Mouse (Mus musculus) bone marrow macrophage, adult 2 months (primary cell): ENCODE measurements at regions not wholly inside any gene's neighbourhood (a gene's known extent, or its start where the extent isn't known, plus 50 kb on each side); places are given as distances from the start of the nearest gene placed in this dataset.
"Not testable (repeated sequence)": the region's sequence is repeated elsewhere in the genome, so short reads cannot be mapped to it uniquely, and the experiment has no call there.

Experiments
- H3K27ac ChIP-seq: 2 replicates; pipeline ENCODE4 v1.5.1; 2012; ENCODE audit warnings: low read depth, low read length; ENCODE audit not compliant: insufficient read depth
- H3K4me1 ChIP-seq: 2 replicates; pipeline ENCODE4 v1.6.1; 2012; ENCODE audit warnings: low read length; ENCODE audit not compliant: control insufficient read depth, insufficient read depth
- H3K4me3 ChIP-seq: 2 replicates; pipeline ENCODE4 v1.5.1; 2012; ENCODE audit warnings: mild to moderate bottlenecking, low read length, moderate library complexity; ENCODE audit not compliant: insufficient read depth
- CTCF ChIP-seq: IDR thresholded peaks from 2 replicates; pipeline ENCODE4 v1.5.1; 2012; ENCODE audit warnings: low read depth, mild to moderate bottlenecking, low read length, moderate library complexity
- POLR2A ChIP-seq: IDR thresholded peaks from 2 replicates; pipeline ENCODE4 v1.6.1; 2012; ENCODE audit warnings: mild to moderate bottlenecking, low read depth, low read length, borderline replicate concordance

- H3K4me3 ChIP-seq: no peak overlapping the region
- no peaks in the 10 kb centered on the region for H3K4me1 ChIP-seq
- no peak overlapping the region for H3K27ac ChIP-seq
- TF ChIP-seq CTCF: no peak
- no peak for TF ChIP-seq POLR2A
Observed at GRCm38 (mm10) chrX:12294452-12294851, 134.3 kb upstream of the Bcor start.

- H3K27ac ChIP-seq: no peak overlapping the region
- no peaks in the 10 kb centered on the region for H3K4me1 ChIP-seq
- no peak overlapping the region for H3K4me3 ChIP-seq
- TF ChIP-seq CTCF: no peak
- no peak for TF ChIP-seq POLR2A
Observed at GRCm38 (mm10) chrX:12294941-12295340, 134.8 kb upstream of the Bcor start.

DNA sequence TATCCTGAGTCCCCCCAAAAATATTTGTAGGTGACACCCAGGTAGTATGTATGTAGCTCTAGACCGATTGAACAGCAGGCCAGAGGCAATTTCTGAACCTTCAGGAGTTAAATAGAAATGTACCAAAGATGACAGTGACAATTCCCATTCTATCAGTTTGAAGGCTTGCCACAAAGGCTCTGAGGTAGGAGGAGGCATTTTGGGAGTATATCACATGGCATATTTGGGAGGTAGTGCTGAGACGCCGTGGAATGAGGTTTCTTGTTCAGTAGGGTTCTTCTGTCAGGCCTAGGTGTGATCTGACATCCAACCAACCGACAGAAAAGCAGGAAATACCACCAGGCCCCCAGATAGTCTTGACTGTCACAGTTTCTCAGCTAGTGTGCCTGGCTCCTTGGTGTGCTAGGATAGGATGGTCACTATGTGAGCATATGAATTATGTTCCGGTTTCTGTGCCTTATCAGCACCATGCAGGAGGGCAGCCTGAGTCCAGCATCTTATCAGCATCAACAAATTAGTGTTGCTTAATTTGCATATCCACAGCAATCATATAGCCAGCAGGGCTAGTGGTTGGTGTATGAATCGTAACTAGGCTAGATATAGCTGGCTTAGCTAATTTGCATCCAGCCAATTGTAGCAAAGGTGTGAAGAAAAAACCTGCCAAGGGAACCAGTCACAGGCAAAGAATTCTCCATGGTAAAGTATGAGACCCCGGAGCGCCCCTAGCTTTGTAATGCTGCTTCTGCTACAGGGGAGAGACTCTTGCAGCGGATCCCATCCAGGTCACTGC lies 136.3 kb upstream of the Bcor start:
- TF ChIP-seq POLR2A: no peak
- no peak for TF ChIP-seq CTCF
- H3K4me1 ChIP-seq: no peaks in the 10 kb centered on the region
- no peak overlapping the region for H3K4me3 ChIP-seq
- H3K27ac ChIP-seq: no peak overlapping the region

DNA sequence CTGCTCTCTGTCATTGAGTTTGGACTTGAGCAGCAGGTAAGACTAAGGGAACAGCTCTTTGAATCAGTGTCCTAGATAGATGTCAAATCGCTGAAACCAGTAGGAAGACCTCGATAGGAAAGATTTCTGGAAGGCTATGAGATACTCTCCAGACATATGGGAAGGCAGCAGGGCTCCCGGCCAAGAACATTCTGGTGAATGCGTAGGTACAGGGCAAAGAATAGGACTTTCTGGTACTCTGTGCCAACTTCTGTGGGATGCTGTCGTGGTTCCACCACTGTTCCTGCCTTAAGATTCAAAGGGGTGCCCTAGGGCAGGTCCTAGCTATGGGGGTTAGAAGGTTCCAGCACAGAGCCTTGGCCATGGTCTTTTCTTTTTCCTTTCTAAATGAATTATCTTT lies 138.5 kb upstream of the Bcor start:
- H3K4me1 ChIP-seq: no peaks in the 10 kb centered on the region
- no peak for TF ChIP-seq CTCF
- no peak for TF ChIP-seq POLR2A
- no peak overlapping the region for H3K27ac ChIP-seq
- H3K4me3 ChIP-seq: no peak overlapping the region

GRCm38 (mm10) chrX:12299236-12299635 lies 139.1 kb upstream of the Bcor start:
- Histone ChIP-seq H3K4me1 (no peaks in the 10 kb centered on the region), H3K27ac (no peak overlapping the region), H3K4me3 (no peak overlapping the region)
- no peak for TF ChIP-seq POLR2A
- TF ChIP-seq CTCF: no peak

- TF ChIP-seq POLR2A: no peak
- no peak for TF ChIP-seq CTCF
- no peak overlapping the region for H3K27ac ChIP-seq
Observed at GRCm38 (mm10) chrX:12304678-12305077, 144.5 kb upstream of the Bcor start.

GRCm38 (mm10) chrX:12306940-12307339 lies 146.8 kb upstream of the Bcor start:
- no peaks in the 10 kb centered on the region for H3K4me1 ChIP-seq
- TF ChIP-seq POLR2A: no peak
- no peak for TF ChIP-seq CTCF
- H3K4me3 ChIP-seq: no peak overlapping the region
- H3K27ac ChIP-seq: no peak overlapping the region

More at GRCm38 (mm10) chrX:12304678-12305077, 144.5 kb upstream of the Bcor start:
- H3K4me1 ChIP-seq: no peaks in the 10 kb centered on the region
- no peak overlapping the region for H3K4me3 ChIP-seq

DNA sequence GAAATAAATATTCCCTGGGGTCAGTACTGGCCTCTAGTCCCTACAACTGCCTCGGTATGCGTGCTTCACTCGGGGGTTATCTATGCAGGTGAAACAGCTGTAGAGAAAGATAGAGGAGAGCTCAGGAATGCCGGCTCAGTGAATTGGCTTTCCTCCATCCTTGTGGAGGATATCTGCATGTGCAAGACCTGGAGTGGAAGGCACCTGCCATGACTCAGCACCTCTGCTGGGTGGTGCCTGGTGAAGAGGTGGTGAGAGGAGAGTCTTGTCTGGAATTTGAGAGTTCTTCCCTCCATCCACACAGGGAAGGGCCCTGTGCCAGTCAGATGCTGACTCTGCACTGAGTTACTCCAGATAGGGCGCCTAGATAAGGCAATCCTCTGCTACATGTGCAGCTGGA lies 152.4 kb upstream of the Bcor start:
- Histone ChIP-seq H3K4me1 (no peaks in the 10 kb centered on the region), H3K27ac (no peak overlapping the region), H3K4me3 (no peak overlapping the region)
- TF ChIP-seq CTCF: no peak
- no peak for TF ChIP-seq POLR2A

DNA sequence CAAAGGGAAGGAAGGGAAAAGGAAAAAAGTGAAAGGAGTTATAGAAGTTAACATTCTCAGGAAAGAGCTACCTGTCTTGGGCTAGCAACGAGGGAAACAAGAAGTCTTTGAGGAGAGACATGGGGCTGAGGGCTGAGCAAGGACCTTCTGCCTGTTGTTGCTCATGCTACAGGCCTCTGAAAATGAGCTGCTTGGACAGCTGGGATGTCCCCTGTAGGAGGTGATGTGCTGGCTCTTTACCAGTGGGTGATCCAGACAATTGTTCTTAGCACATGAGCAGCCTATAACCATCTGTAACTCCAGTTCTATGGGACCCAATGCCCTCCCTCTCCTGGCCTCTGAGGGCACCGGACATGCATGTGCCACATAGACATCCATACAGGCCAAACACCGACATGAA lies 155.5 kb upstream of the Bcor start:
- no peak overlapping the region for H3K27ac ChIP-seq
- TF ChIP-seq CTCF: no peak
- no peak for TF ChIP-seq POLR2A
- H3K4me1 ChIP-seq: no peaks in the 10 kb centered on the region
- no peak overlapping the region for H3K4me3 ChIP-seq

DNA sequence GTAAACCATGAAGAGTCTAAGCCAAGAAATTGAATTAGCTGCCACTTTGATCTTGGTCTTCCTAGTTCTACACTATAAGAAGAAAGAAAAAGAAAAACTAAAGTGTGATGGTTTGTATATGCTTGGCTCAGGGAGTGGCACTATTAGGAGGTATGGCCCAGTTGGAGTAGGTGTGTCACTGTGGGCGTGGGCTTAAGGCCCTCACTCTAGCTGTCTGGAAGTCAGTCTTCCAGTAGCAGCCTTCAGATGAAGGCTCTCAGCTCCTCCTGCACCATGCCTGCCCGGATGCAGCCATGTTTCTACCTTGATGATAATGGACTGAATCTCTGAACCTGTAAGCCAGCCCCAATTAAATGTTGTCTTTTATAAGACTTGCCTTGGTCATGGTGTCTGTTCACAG lies 157.3 kb upstream of the Bcor start:
- not testable (repeated sequence) for H3K4me3 ChIP-seq, H3K4me1 ChIP-seq, H3K27ac ChIP-seq
